Comparison of ENCODE assay signal across 8 mouse cellular contexts in genomic region chr1:39478057-39478895, GRCm38 (mm10). TPM values are rescaled to one million over a fixed set of nuclear protein-coding genes. Genes with fewer than 3 reads are reported as not detected.
DNase-seq lines count a peak whose midpoint lies in the region; ATAC-seq lines count a peak whose summit lies in the region.

Gene Tbc1d8, minus strand, starts transcription at chr1:39478755.

- H3K4me1 ChIP-seq in intestine, embryonic 14.5 days (replicated peaks; ENCODE audit: control insufficient read depth, insufficient read depth, low read length): no peaks in the 10 kb centered on the region

- peak; percentile 96 for ATAC-seq in intestine, embryonic 14.5 days (replicated peaks; ENCODE audit: low FRiP score, low TSS enrichment, low read depth)

- peaks cover 6% of the 10 kb centered on the region; the same call in 1 of the 2 replicates for H3K27me3 ChIP-seq in intestine, embryonic 14.5 days (replicated peaks; ENCODE audit: control insufficient read depth, insufficient read depth, low read length)

- WGBS in intestine, embryonic 14.5 days: under 1% methylated on average over 90 of the region's 90 CpGs

- peaks cover 3% of the 10 kb centered on the region; the same call in 1 of the 2 replicates for H3K9me3 ChIP-seq in intestine, embryonic 14.5 days (ENCODE audit: control insufficient read depth, low read length)

- intact Hi-C loops in left cerebral cortex, postnatal 25 days (cut with DNase I): loop anchor here (5.0 kb wide), 1 partner anchor 36 kb away; no protein-coding TSS in a partner anchor

- H3K4me3 ChIP-seq in intestine, embryonic 14.5 days (ENCODE audit: low read depth, low read length): peak within 1 kb of the TSS; percentile 58

- no peaks in the 10 kb centered on the region for H3K36me3 ChIP-seq in intestine, embryonic 14.5 days (ENCODE audit: control insufficient read depth, insufficient read depth, low read length)

- peak within 1 kb of the TSS; percentile 57 for H3K9ac ChIP-seq in intestine, embryonic 14.5 days (ENCODE audit: low read length)

- H3K4me2 ChIP-seq in intestine, embryonic 14.5 days (ENCODE audit: low read length): peak within 1 kb of the TSS; percentile 68

- DNase-seq in adrenal gland, adult 8-10 months: peak; percentile 87
- peak; percentile 93 for DNase-seq in embryo, embryonic 11 days
- peak; percentile 92 for DNase-seq in gastrocnemius, postnatal 25 days
- peak; percentile 95 for DNase-seq in intestine, embryonic 14.5 days (ENCODE audit: low spot score)
- DNase-seq in left cerebral cortex, postnatal 25 days (ENCODE audit: low spot score in 2 of 2): peak; percentile 81 to 84
- peak; percentile 90 for DNase-seq in mesoderm, embryonic 11.5 days (ENCODE audit: low read depth, low spot score)
- DNase-seq in right cerebral cortex, postnatal 36 days (ENCODE audit: low spot score in 2 of 2): peak; percentile 69 to 71
- peak; percentile 87 to 91 for DNase-seq in urinary bladder, postnatal 4 days (ENCODE audit: low spot score in 2 of 2)

- peak within 1 kb of the TSS; percentile 71 for H3K27ac ChIP-seq in intestine, embryonic 14.5 days (ENCODE audit: low read depth)

RNA-seq across cellular contexts. Expression of gene Tbc1d8, which starts in this region (rescaled TPM):
- 10 to 100 TPM in 2 of 4 experiments, 1 to 10 TPM in 2; 6.8 to 15.1 (median 11.5) TPM for total RNA-seq in adrenal gland, adult 8-10 months (2022)
- total RNA-seq in gastrocnemius, postnatal 25 days (2021): 1 to 10 TPM; 6.0 to 6.8 TPM
- 8.2 and 9.1 TPM in 2 replicates for polyA plus RNA-seq in intestine, embryonic 14.5 days (2014; fragmentation: Nextera tagmentation; extraction: Ambion mirVana)
- total RNA-seq in left cerebral cortex, postnatal 25 days (2021): 10 to 100 TPM; 14.2 to 23.3 TPM

Comparison
In these comparisons a context has a peak if more than half of its experiments do, and no peak if none do; other contexts are left out.
1. Peak in every context shown above with its lines: DNase-seq, ATAC-seq, H3K4me3 ChIP-seq and H3K27ac ChIP-seq.